Mouse (Mus musculus) fat pad, adult 2 months (tissue): Measurements from ENCODE around the gene Comt.
A peak's percentile ranks its signal among the peaks of the same experiment; 100 is the strongest.

Experiments
- DNase-seq: peaks from one replicate; pipeline ENCODE4 v3.0.0-alpha.2; 2011; ENCODE audit warnings: low read depth, low spot score; ENCODE audit errors: extremely low read depth

Comt gene

DNA sequence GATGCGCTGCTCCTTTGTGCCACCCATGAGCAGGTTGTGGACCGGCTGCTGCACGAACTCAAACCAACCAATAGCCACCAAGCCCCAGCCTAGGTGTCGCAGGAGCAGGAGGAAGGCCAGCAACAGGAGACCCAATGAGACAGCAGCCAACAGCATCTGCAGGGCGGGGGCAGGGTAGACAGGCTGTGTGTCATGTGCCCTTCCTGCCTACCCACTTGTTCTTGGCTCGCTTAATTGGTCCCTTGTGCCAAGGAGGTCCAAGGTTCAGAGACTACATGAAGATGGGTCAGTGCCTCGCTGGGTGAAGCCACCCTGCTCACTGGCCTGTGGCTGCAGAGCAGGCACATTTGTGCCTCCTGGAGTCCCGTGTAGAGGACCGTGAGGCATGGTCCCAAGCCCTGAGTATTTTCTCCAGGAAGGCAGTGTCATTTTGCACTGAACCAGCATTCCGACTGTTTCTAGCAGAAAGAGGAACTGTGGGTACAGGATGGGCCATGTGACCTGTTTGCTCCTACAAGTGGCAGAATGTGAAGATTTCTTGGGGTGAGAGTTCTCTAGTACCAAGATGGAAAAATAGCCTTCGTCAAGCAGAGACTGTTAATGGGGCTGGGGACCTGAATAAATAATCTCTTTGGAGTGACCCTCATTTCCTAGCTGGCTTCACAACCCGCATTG lies 14.7 kb downstream of the Comt start:
- peak; percentile 71 for DNase-seq

DNA sequence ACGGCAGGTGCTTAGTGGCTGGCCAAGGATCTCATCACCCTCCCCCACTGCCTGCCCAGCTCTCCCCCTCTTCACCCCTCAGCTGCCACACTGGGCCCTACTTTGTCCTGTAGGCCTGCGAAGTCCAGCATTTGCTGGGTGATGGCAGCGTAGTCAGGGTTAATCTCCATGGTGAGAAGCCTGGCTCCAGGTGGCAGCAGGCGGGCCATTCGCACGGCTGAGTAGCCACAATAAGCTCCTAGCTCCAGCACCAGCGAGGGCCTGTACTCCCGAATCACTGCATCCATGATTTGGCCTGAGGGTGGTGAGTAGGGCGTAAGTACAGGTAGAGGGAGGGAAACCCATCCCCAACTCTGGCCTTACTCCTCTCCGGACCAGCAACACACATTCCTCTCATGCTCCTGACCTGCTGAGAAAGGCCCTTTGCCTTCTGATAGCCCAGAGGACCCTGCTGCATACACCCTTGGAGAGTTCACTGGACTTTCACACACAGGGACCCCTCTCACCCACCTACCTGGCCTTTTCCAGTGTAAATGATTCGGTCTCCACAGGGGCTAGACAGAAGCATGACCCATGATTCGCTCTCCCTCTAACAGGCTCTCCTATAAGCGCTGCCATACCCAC lies 15.5 kb downstream of the Comt start:
- DNase-seq, result no peak

DNA sequence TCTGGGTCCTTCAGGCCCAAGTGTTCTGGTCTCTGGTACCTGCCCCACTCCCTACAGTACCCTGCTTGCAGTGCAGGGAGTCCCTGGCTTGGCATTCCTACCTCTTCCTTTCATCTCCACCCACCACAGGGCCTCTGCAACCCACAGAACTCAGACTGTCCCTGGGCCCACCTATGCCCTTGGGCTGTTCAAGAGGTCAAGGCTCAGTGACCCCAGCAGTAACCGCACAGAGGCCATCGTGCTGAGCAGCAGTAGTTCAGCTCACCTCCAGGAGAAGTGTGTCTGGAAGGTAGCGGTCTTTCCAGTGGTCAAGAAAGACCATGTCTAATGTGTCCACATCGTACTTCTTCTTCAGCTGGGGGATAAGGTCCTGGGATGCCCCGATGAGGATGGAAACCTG lies 16.2 kb downstream of the Comt start:
- DNase-seq, result no peak

DNA sequence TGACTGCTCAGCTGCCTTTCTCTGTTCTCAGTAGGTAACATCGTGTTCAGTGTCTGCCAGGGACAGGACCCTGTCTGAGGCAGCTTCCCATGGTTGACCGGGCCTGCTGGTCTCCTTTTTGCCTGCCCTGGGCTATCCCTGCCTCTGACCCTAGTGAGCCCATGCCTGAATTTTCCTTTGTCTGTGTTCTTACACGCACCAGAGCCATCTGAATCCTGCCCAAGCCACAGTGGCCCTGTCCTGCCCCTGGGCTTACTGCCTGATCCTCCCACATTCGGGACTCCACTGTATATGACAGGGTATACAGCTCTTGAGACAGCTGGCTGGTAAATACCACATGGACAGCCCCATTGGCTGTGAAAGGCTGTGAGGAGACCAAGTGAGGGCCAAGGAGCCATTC lies 16.9 kb downstream of the Comt start:
- DNase-seq, result no peak

DNA sequence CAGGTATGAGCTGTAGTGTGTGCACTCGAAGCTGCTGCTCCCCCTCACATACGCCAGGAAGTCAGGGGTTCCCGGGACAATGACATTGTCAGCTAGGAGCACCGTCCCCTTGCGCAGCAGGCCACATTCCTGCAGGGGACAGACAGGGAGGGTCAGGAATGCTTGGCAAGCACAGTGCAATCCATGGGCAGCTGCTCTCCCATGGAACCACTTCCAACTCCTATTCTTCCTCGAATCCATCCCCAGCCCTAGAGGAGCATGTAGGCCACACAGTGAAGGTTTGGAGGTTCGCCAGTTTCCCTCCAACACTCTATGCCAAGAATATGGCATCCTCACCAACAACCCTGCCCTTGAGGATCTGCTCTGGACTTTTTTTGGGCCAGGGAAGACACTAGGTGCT lies 18.7 kb downstream of the Comt start:
- no peak for DNase-seq

DNA sequence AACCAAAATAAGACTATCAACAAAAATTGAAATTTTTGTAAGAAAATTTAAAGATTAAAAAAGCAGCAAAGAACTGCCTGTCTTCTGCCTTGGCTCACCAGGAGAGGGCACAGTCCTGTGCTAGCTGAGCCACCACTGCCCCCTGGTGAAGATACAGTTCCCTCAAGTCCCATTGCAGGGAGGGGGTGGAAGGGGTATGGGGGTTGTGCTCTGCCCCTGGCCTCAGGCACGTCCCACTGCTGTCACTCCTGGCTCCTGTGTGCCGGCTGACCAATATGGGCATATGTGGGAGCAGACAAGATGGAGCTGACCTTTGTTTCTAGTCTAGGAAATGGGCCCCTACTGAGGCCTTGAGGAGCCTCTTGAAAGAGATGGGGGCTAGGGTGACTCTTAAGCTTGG lies 20.4 kb downstream of the Comt start:
- no peak for DNase-seq

DNA sequence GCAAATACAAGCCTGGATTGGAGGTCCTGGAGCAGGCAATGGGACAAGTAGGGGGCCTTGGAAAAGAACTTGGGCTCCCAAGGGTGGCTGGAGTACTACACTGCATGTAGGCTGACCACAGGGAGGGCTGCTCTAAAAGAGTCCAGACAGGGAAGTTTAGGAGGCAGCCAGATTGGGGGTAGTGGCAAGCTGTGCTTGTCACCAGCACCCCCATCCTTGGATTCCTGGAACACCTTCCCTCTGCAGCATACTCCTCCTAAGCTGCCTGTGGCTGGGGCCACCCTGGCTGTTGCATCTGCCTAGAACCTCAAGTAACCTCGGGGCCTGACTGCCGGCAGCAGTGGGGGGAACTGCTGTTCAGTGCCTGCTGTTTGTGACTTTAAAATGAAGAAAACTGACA lies 20.8 kb downstream of the Comt start:
- DNase-seq, result no peak

DNA sequence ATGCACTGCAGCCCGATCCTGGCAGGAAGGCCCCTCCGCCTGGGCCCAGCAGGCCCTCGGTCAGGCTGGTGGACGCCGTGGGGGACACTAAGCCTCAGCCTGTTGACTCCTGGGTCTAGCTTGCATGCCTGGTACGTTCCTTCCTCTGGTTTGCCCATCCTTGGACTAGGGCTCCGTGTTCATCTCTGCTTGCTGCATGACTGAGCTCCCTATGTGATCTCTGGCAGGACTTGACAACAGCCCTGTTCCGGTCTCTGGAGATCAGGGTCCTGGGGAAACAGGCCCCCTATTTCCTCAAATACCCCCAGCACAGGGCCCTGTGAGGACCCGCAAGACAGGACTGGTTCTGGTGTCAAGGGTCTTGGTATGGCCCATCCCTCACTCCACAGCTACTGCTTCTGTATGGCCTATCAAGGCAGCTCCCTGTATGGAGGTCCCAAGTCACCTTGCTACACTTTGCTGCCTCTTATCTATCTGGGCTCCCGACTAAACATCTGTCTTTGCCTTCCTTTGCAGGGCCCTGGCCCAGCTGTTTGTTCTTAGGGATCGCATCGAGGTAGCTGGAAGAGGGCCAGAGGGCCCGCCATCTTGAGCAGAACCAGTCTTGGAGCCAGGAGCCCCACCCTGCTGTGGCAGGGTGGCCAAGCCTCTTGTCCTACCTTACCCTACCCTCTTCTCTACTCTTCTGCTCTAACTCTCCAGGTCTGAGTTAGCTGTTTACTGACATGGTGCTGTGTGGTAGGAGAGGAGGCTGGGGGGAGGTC lies 21.4 kb downstream of the Comt start:
- no peak for DNase-seq

DNA sequence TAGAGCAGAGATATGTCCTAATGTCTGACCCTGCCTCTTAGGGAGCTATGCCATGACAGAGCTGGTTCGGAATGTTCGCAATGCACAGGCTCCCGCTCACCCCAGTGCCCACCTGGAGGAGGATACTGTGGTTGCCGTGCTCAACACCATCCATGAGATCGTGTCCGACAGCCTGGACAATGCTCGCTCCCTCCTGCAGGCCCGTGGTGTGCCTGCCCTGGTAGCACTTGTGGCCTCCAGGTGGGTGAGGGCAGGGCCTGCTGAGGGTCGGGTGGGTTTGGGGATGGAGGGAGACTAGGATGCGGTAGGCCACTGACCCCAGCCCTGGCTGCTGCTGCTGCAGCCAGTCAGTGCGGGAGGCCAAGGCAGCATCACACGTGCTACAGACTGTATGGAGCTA lies 23.4 kb downstream of the Comt start:
- no peak for DNase-seq

DNA sequence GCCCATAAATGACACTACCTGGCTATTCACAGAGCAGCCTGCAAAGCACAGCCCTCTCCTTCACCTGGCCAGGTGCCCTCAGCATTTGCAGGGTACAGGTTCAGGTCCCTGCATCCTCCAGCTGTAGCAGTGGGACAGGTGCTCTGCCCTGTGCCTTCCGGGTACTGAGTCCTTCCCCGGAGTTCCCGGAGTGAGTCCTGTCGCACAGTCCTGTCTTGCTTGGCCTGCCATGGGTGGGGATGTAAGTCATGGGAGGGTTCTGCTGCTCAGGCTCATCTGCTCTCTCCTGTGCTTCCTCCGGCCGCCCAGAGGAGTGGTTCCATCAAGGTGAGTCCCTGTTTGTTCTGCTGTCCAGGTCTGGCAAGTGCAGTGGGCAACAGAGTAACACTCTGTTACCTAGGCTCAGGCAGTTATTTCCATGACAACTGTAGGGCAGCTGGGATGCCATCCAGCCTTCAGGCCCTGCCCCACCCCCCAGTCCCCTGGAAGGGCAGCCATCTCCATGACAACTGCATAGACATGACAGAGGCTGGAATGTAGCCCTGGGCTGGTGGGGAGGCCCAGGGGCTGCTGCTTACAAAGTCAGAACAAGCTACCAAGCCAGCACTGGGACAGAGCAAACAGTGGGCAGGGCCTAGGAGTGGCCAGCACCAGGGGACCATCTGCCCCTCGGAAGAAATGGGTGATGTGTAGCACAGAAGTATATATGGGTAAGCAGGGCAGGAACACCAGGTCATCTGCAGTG lies 26.0 kb downstream of the Comt start:
- DNase-seq, result no peak

DNA sequence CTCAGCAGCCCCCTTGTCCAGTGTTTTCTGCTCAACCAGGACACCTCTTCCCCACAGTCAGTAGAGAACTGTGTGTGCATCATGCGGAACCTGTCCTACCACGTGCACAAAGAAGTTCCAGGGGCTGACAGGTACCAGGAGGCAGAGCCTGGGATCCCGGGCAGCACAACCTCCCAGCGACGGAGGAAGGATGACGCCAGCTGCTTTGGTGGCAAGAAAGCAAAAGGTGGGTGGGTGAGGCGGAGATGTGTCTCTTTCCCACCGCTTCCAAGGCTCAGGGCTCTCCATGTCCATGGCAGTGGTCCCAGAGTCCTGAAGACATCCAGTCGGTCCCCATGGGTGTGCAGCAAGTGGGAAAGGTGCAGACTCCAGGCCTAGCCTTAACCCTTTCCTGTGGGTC lies 26.6 kb downstream of the Comt start:
- no peak for DNase-seq

DNA sequence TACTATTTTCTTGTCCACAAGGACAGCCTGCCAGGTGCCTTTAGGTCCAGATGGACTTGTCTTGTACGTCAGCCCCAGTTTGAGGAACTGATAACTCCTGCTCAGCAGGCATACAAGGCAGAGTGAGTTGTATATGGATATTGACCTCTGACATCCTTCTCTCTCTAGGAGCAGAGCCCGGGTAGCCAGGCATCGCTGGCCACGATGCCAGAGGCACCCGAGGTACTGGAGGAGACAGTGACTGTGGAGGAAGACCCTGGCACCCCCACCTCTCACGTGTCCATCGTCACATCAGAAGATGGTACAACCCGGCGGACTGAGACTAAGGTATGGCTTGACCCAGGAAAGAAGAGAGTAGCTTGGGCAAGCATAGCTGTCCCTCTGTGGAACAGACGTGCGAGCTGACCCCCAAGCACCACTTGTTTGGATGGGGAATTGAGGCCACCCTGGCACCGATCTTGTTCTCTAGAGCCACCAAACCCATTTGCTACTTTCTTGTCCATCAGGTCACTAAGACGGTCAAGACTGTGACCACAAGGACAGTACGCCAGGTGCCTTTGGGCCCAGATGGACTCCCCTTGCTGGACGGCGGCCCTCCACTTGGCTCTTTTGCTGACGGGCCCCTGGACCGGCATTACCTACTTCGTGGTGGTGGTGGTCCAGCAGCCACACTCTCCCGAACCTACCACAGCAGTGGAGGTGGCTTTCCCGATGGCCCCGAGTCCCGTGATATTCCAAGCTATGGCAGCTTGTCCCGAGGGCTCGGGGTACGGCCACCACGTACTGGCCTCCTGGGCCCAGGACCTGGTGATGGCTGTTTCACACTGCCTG lies 29.6 kb downstream of the Comt start:
- DNase-seq, result no peak

DNA sequence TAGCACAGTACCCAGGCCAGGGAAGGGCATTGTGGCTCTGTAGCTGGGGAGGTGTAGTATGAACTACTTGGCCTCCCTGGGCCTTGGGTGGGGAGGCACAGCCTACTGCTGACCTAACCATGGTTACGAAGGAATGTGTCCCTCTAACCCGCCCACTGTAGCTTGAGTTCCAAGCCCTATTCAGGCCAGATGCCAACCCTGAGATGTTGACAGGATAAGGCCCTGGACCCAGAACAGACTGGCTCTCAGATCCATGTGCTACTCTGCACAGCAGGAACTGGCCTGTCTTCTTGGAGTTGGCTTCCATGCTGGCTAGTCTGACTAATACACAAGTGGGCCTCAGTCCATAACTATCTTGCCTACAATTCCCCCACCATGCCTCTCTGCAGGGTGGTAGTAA lies 30.5 kb downstream of the Comt start:
- peak; percentile 58 for DNase-seq

DNA sequence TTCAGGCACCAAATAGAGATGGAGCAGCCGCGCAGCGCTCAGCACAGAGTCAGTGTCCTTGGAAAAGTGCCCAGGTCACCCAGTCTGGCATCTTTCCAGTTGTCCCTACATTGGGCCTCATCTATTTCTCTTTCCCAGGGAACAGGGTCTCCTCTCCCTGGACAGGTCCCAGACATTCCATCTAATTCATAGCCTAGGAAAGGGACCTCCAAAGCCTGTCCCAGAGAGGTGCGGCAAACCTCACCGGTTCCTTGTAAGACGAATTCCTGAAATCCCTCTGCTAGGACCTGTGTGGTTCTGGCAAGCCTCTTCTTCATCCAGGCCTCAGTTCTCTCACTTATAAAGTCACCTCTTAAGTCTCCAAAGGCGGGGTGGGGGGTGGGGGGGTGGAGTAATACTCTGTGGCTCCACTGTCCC lies 31.0 kb downstream of the Comt start:
- DNase-seq, result no peak

DNA sequence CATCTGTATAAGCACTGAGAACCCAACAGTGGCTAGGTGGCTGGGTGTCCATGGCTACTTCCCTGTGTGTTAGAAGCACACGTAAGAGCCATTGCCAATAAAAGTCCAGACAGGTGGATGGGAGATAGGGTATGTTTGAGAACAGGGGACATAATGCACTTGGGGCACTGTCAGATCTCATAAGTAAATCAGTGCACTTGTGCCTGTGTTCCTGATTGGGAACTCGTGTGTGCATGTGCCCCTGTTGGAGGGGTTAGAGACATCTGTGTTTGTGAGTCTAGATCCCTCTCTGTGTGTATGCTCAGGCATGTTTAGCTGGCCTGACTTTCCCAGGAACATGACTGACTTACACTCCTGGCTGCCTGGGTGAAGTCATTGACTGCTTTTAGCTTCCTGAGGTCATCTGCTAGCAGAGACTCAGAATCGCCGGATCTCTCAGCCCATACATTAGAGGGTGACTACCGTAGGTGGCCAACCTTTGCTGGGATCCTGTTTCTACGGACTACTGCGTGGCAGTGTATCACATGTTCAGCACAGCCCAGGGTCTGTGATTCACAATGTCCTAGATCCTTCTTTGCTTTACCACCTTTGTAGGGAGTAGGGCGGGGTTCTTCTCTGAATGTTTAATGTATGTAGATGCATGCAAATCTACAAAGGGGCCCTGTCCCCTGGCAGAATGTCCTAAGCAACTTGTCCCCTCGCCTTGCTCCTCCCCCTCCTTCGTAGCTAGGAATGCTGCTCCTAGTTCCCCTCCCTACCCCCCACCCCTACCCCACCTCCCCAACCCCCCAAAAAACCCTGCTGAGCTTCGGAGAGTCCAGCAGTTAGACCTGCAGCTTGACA lies 31.7 kb downstream of the Comt start:
- DNase-seq, result no peak

DNA sequence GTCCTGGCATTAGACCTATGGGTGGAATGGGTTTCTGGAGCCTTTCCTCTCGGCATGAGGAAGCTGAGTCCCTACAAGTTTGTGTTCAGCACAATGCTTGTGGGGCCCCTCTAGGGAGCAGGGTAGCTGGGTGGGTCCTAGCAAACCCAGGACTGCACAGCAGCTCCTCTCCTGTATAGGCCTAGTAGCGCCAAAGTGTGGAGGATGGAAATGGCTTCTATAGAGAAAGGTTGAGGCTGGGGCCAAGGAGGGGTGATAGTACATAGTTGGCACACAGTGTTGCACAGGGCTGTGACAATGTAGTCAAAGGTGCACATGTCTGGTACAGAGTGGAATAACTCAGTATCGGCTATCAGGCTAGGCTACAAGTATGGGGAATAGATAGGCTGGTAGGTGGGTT lies 32.6 kb downstream of the Comt start:
- DNase-seq, result no peak

DNA sequence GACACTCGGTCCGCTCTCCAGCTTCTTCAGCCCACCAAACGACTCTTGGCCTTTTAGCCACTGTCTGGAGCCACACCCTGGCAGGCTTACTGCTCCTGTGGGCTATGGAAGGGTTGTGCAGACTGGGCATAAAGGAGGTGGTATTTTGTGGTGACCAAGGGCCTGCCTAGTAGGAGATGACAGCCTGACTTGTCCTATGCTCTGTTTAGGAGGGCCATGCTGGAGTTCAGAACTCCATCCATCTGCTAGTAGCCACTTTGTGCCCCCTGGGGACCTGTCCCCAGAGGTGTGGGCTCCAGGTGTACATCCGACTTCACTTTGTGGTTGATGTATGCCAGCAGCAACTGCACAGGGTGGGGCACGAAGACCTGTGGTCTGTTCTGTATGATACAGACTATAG lies 33.1 kb downstream of the Comt start:
- DNase-seq, result no peak

DNA sequence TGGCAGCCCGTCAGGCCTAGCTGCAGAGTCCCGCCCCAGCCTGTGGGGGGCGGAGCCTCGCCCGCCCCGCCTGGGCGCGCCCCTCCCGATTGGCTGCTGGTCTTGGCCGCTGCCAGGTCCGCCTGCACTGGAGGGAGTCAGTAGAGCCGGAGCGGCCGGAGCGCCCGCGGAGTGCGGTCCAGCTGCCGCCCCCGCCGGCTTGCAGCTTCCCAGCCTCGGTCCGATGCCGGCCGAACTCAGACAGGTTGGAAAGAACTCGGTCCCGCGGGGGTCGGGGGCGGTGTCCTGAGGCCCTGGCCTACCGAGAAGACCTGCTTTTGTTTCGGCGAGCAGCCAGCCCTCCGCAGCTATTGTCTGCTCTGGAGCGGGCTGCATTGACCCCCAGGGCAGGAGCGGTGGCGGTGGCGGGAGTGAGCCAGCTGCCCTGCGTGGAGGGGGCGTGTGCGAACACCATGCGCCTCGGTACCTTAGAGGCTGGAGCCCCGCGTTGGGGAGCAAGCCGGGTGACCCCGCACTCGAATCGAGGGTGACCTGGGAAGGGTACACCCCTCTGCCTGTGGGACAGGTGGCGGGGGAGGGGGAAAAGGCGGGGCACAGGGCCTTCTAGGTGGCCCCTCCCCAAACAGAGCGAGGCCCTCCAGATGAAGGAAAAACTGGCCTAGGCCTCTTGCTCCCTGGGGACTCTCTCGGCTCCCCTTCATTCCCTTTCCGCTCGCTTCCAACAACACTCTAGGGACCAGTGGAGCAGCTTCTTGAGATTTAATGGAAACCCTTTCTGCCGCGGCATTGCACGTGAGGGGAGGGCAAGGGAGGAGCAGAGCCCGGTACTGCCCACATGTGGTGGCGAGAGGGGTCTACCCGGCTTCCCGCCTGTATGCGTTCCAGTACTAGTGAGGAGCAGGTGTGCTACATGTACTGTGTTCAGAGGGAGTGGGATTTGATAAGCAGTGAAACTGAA lies 33.9 kb downstream of the Comt start:
- no peak for DNase-seq

DNA sequence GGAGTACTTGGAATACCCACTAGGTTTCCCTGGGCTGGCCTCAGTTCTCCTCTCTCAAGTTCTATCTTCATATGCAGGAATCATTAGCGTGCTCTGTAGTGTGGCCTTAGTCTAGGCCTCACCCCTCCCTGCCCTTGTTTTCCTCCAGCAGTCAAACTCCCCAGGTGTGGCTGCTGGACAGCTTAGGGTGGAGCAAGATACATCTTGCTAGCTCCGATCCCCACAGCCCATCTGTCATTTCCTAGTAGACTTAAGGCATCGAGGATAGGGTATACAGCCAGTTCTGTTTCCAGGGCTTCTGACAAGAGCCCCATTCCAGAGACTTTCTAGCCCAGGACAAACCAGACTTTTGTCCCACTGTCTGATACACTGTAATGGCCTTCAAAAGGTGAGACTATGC lies 34.9 kb downstream of the Comt start:
- DNase-seq, result no peak
